Mouse (Mus musculus) intestine, postnatal 0 days (tissue): Measurements from ENCODE around the gene Ifi208. TPM values are rescaled to one million over a fixed set of nuclear protein-coding genes. Genes with fewer than 3 reads are reported as not detected.

Source experiments
- ATAC-seq: fragments of 200-750 bp; cut with Nextera tagmentation; 2 replicates; pipeline ENCODE4 v1.8.0; 2017; ENCODE audit warnings: mild to moderate bottlenecking, moderate TSS enrichment, moderate library complexity
- H3K27ac ChIP-seq: fragments of 300-500 bp; sonication (generic); 2 replicates; pipeline ENCODE4 v1.5.1; 2014; ENCODE audit warnings: mild to moderate bottlenecking, low read depth, low read length, moderate library complexity
- H3K27me3 ChIP-seq: fragments of 300-500 bp; sonication (generic); replicated peaks from 2 replicates; pipeline ENCODE4 v1.6.1; 2014; ENCODE audit warnings: low read length, mixed read lengths; ENCODE audit not compliant: control insufficient read depth, insufficient read depth
- H3K36me3 ChIP-seq: fragments of 300-500 bp; sonication (generic); 2 replicates; pipeline ENCODE4 v1.6.1; 2014; ENCODE audit warnings: mild to moderate bottlenecking, moderate library complexity; ENCODE audit not compliant: control insufficient read depth, insufficient read depth
- H3K4me1 ChIP-seq: fragments of 300-500 bp; sonication (generic); replicated peaks from 2 replicates; pipeline ENCODE4 v1.6.1; 2014; ENCODE audit warnings: antibody characterized with exemption, low read length, mixed read lengths; ENCODE audit not compliant: control insufficient read depth, insufficient read depth
- H3K4me2 ChIP-seq: fragments of 300-500 bp; sonication (generic); replicated peaks from 2 replicates; pipeline ENCODE4 v1.6.1; 2014; ENCODE audit warnings: low read depth, mild to moderate bottlenecking, moderate library complexity
- H3K4me3 ChIP-seq: fragments of 300-500 bp; sonication (generic); 2 replicates; pipeline ENCODE4 v1.5.1; 2014; ENCODE audit warnings: low read depth, low read length
- H3K9ac ChIP-seq: fragments of 300-500 bp; sonication (generic); 2 replicates; pipeline ENCODE4 v1.6.1; 2014; ENCODE audit warnings: mild to moderate bottlenecking, low read depth, low read length
- H3K9me3 ChIP-seq: fragments of 300-500 bp; sonication (generic); 2 replicates; pipeline ENCODE4 v1.6.1; 2016; ENCODE audit warnings: mixed run types; ENCODE audit not compliant: control insufficient read depth
- CTCF ChIP-seq: sonication (generic); IDR thresholded peaks from 2 replicates; pipeline ENCODE4 v1.5.1; 2016; ENCODE audit warnings: low read depth, mild to moderate bottlenecking, control low read depth, antibody characterized with exemption, moderate library complexity
- WGBS: fragments of 180-500 bp; shearing (Covaris S2); extraction: QIAGEN DNeasy Blood & Tissue Kit; methylation state at CpG from one replicate; pipeline ENCODE4 v1.1.7; 2014; 5-methylcytosine and 5-hydroxymethylcytosine counted together
- microRNA-seq: library from miRNA; unstranded; fragments of <30 nt; microRNA quantifications from one replicate; pipeline ENCODE4, GENCODE M21; 2016
- polyA plus RNA-seq: library from polyadenylated mRNA; unstranded; fragments of >200 nt; fragmentation: Nextera tagmentation; extraction: Ambion mirVana; gene quantifications from 2 replicates; pipeline ENCODE4 v1.2.1, GENCODE M21; 2015

Ifi208 gene
- polyA plus RNA-seq, 1 experiment from 2014 or later, result not detected

GRCm38 (mm10) chr1:173741656-173742055, 68.2 kb downstream of the Ifi208 start, which contains the start of gene Ifi207:
Ifi207 (minus strand) TSS chr1:173741747.
- no peak for ATAC-seq
- Histone ChIP-seq H3K4me1 (no peaks in the 10 kb centered on the region), H3K27me3 (no peaks in the 10 kb centered on the region), H3K36me3 (no peaks in the 10 kb centered on the region), H3K9ac (no peak within 1 kb of the TSS), H3K4me3 (no peak within 1 kb of the TSS), H3K9me3 (no peaks in the 10 kb centered on the region), H3K27ac (no peak within 1 kb of the TSS), H3K4me2 (no peak within 1 kb of the TSS)
- TF ChIP-seq CTCF, result no peak
- 67% methylated on average over 4 of the region's 4 CpGs for WGBS

GRCm38 (mm10) chr1:173742262-173742661, 68.8 kb downstream of the Ifi208 start:
- Histone ChIP-seq H3K9ac (no peak overlapping the region), H3K9me3 (no peaks in the 10 kb centered on the region), H3K36me3 (no peaks in the 10 kb centered on the region), H3K27ac (no peak overlapping the region), H3K4me3 (no peak overlapping the region), H3K4me1 (no peaks in the 10 kb centered on the region), H3K4me2 (no peak overlapping the region), H3K27me3 (no peaks in the 10 kb centered on the region)
- no peak for TF ChIP-seq CTCF
- ATAC-seq, result no peak
- 79% methylated on average over 1 of the region's 1 CpGs for WGBS

Small RNAs within 50 kb of the gene (microRNA-seq; reads per million reads assigned to microRNA genes)
- gene Gm44339, result not detected

Other genes starting within 250 kb of the Ifi208 start
- 0.16 and 0.41 TPM in 2 replicates for gene Ifi206, start 182.6 kb upstream of the Ifi208 start, polyA plus RNA-seq
- not detected in 2 replicates for gene Ifi214, start 137.7 kb upstream of the Ifi208 start, polyA plus RNA-seq
- gene Ifi213, start 74.4 kb upstream of the Ifi208 start, polyA plus RNA-seq, result 0.22 and 0.59 TPM in 2 replicates
- gene Ifi209, start 42.8 kb upstream of the Ifi208 start, polyA plus RNA-seq, result 0.31 and 0.34 TPM in 2 replicates
- gene Ifi207, start 68.1 kb downstream of the Ifi208 start, polyA plus RNA-seq, result 1.1 and 1.4 TPM in 2 replicates
- gene Ifi204, start 93.3 kb downstream of the Ifi208 start, polyA plus RNA-seq, result 3.2 and 3.6 TPM in 2 replicates
- 1.3 and 1.6 TPM in 2 replicates for gene Ifi211, start 239.4 kb downstream of the Ifi208 start, polyA plus RNA-seq